Mouse (Mus musculus): ENCODE measurements at regions not wholly inside any gene's neighbourhood (a gene's known extent, or its start where the extent isn't known, plus 50 kb on each side); places are given as distances from the start of the nearest gene placed in this dataset.

DNA sequence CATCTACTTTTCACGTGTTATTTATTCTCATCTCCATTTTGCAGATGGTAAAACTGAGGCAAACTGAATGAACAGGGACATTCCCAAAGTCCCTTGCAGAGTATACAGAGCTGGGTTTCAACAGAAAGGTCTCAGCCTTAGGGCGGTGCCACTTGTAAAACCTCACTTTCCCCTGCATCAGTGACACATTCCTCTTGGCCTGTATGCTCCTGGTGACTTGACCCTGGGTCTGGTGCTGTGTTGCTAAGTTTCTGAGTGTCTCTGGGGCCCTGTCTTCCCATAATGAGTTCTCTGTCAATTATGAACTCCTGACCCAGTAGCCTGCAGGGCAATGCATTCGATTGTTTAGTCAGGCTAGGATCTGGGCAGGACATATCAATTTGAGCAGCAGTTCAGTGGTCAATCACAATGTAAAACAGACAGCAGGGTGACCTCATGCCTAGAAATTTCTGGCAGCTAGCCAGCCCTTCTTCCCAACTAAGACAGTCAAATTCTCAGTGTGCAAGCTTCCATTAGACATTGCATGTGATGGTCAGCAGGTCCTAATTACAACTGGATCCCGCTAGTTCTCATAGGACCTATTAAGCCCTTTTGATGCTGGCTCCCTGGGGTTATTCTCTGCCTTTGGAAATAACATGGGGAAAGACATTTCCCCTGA lies 863.5 kb upstream of the Lrrc6 start:
- no peak for DNase-seq

DNA sequence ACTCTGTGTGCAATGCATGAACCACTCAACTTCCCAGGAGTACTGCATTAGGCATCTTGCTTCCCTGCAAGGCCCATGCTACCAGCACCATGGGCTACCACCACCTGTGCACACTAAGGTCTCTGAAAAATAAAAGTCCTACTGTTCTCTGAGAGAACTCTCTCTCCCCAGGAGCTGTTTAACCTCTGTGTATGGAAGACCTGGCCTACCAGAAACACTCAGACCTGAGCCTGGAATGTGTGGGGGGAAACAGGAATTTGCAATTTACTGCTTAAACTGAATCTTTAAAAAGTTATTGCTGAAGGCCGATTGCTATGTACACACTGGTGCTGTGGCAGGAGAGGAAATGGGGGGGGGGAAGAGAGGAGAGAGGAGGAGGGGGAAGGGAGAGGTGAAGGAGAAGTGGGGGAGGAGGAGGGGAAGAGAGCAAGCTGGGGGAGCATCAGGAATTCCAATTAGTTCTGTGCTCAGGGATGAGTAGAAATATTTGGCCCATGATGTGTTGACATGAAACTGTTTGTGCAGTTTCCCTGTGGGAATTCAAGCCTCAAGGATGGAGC lies 860.4 kb upstream of the Lrrc6 start:
- DNase-seq = no peak

DNA sequence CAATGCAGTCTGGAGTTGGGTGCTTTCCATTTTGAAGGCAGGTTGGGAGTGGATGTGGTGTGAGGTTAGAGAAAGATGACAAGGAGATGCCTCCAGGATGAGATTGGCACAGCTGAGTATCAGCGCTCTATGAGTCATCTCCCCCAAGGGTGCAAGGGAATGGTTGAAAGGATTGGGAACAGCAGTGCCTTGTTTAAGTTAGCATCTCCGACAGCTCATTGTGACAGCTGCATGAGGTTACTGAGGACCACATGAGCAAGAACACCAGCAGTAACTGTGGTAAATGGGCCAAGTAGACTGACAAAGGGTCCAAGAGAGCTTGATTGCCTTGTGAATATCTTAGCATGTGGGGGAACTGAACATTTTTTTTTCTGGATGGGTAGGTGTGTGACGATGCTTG lies 857.2 kb upstream of the Lrrc6 start:
- no peak for DNase-seq

DNA sequence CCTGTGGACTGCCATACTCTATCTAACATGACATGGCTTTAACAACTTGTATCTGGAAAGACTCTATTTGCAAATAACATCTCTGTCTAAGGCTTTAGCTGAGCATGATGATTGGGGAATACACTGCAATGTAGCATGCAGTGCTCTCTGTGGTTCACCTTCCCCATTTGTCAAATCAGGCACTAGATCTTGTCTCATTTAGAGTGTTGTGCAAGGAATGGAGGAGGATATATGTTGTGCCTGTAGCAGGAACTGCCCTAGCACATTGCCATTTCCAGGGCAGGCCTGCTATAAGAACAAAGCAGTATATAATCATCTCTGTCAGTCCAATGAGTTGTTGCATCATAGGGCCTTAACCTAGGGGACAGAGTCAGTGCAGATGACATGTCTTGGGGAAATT lies 854.6 kb upstream of the Lrrc6 start:
- DNase-seq = no peak

DNA sequence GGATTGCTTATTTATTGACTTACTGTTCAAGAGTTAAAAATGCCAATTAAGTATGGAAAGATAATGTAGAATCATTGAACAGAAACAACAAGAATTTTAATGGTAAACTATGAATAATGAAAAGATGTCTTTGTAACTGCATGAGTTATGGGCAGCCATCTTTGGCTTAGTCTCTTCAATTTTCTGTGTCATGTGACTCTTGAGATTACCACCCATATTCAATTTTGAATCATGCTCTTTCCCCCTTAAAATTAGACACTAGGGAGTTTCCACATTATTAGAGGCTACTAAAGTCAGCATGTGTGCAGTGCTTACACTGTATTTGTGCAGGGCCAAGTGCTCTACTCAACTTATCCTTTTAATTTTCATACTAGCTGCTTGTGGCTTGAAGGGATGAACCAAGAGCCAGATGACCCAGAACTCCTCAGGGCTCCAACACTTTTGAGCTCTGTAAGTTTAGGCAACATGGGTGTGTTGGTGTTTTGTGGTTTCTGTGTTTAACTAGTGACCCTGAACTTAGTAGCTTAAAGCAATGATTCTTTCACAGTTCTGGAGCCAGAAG lies 854.0 kb upstream of the Lrrc6 start:
- no peak for DNase-seq

DNA sequence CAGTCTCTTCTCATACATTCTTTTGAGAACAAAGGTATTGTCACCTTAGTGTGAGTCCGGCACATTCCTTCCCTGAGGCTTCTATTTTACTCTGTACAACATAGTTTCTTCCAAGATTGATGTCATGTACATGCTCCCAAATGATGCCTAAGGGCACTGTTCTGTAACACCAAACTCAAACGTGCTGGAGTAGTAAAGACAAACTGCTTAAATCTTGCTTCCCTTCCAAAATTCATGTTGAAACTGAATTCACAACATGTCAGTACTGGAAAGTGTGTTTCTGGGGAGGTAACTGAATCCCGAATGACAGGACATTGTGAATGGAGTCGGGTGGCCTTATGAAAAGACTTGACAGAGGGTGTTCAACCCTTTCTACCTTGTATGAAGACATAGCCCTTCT lies 848.8 kb upstream of the Lrrc6 start:
- no peak for DNase-seq

DNA sequence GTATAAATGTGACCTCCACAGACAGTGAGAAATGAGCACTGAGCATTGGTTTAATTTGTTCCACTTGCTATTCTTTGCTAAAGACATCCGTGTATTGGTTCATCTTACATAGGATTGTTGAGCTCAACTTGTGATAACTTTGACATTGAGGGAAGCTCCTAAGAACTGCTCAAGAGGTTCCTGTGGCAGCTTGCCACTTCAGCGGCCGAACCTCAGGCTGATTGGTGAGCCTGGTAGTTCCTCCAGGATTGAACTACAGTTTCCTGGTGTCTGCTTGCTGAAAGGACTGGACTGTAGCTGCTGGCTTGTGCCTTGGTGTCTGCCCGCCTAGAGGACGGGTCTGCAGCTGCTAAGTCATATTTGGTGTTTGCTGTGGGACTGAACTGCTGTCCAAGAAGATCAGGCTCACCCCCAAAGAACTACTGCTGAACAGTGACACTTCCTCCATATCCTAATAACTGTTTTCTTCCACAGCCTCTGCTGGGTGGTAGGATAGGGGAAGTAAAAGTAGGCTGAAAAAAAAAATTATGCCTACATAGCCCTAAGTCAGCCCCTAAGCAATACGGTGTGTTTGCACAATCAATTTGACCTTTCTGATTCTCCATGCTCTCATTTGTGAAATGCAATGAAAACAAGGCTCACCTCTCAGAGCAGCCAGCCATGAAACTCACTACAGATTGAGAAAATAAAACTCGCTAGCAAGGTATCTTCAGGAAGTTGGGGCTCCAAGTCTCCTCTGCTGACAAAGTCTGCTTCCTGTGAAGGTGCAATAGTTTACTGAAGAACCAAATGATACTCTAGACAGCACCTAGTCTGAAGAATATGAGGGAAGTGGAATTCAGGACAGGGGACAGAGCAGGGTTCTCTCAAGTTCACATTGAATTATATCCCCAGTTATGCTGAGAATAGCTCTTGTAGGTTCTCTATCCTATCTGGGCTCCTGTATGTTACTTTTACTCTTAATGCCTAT lies 844.8 kb upstream of the Lrrc6 start:
- no peak for DNase-seq

DNA sequence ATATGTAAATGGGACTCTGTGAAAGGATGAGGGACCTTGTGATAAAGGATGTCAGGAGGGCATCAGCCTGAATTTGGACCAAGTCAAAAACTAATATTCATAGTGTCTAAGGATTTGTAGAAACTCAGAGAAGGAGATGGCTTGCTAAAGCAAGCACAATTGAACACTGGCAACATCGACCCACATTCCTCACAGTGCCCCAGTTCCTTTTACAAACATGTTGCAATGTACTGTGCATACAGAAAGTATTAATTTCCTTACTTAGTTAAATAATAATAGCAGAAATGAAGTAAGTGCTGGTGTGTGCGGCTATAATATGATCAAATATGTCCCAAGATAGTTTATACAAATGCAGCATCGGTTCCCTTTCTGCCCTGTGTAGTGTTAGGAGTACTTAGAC lies 841.3 kb upstream of the Lrrc6 start:
- no peak for DNase-seq

DNA sequence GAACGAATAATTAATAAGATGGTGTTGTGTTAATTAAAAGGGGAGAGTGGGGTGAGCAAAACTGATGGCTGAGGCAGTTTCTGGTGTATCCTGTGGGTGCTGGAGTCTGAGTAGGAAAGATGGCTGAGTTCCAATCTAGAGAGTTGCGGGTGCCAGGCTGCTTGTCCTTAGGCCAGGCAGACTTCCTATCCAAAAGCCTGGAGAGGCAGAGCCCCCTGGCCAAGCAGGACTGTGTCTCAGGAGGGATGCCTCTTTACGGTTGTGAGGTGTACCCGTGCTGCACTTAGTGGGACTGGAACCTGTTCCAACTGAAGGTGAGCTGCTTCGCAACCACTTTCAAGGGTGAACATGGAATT lies 836.3 kb upstream of the Lrrc6 start:
- DNase-seq = no peak

DNA sequence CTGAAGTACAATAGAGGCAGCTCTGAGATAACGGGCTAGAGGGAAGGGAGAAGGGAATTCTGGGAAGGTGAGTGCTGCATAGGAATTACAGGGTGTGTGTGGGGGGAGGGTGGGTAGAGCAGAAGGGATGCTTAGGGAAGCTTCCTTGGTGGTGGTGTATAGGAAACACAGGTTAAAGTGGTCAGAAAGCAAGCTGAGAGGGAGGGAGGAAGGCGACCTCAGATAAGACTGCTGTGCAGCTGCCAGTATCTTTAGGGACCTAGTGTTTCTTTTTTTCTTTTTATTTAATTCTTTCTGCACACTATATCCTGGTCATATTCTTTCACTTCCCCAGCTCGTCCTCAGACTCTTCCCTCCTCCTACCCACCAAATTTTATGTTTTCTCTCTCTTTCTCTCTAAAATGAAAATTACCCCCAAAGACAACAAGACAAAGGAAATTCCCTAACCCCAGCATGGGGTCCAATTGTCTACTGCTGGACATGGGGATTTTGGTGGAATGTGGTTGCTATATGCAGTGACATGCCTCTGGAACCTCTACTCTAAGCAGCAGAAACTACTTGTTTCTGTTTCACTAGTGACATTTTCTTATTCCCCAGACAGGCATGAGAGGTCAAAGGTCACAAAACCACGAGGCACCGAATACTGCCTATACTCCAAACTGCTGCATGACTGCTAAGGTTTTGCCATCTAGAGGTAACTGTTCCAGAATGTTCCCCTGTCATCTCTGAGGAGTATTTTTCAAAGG lies 835.8 kb upstream of the Lrrc6 start:
- DNase-seq = no peak

DNA sequence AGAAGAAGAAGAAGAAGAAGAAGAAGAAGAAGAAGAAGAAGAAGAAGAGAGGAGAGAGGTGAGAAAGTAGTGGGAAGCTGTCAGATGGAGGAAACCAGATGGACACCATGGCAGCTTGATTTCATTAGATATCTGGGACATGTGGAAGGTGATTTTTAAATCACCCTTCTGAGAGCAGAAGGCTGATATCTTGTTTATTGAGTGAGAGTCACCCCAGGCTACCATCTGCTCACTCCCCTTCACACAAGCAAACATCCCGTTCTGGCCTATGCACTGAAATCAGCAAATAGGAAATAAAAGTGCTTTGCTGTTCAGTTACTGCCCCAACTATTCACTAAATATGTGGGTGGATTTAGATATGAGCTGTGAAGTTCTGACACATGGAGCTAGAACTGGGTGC lies 831.8 kb upstream of the Lrrc6 start:
- DNase-seq = no peak

DNA sequence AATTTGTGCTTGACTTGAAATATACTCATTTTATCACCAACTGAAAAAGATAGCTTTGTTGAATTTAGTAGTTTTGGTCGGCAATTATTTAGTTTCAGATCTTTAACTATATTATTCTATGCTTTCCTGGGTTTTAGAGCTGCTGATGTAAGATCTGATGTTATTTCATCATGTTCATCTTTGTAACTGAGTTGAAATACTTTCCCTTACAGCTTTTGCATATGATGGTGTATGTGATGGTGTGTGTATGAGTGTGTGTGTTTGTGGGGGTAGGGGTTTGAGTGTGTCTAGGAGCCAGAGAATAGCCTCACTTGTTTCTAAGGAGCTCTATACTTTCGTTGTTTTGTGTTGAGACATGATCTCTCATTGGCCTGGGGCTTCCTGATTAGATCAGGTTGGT lies 819.6 kb upstream of the Lrrc6 start:
- DNase-seq = no peak

DNA sequence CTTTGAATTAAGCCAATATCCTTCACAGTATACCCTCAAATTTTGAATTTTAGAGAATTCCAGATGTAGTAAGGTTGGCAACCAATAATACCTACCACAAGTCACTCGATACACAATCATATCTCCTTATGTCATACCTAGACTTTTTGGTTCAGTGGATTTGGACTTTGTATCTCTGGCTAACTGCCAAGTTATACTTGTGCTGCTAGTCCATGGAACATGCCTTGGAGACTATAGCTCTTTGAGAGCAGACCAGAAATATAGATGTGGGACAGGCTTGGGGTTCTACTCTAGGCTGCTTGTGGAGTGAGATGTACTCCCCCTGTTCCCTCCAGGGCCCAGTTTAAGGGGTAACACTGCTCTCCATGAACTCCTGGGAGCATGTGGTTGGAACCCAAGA lies 814.5 kb upstream of the Lrrc6 start:
- DNase-seq = no peak

DNA sequence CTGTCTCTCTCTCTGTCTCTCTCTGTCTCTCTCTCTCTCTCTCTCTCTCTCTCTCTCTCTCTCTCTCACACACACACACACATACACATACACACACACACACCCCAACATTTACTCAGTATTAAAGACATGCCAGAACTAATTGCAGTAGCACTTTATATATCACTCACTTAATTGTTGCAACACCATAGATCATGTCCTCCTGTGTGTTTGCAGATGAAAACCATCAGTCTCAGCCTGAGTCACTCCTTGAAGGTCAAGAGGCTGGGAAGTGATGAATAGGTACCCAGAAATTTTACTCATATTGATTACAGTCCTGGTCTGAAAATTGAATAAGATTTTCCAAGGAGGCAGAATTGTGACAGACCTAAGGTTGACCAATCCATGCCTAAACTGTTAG lies 812.9 kb upstream of the Lrrc6 start:
- no peak for DNase-seq

DNA sequence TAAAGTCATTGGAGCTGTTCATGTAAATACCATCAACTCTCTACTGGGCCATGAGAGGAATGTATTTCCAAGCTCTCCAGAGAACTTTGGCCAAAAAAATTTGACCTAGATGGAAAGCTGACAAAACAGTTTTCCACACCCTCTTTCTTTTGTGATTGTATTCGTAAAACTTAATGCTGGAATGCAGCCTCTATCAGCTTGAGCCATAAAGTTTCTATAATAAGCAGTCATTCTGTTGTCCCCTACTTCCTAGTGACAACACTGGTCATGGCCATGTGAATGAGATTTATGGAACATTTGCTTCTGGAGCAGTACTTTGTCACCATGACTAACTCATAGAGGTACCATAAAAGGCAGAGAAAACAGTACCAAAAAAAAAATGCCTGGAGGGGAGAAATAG lies 805.0 kb upstream of the Lrrc6 start:
- no peak for DNase-seq

DNA sequence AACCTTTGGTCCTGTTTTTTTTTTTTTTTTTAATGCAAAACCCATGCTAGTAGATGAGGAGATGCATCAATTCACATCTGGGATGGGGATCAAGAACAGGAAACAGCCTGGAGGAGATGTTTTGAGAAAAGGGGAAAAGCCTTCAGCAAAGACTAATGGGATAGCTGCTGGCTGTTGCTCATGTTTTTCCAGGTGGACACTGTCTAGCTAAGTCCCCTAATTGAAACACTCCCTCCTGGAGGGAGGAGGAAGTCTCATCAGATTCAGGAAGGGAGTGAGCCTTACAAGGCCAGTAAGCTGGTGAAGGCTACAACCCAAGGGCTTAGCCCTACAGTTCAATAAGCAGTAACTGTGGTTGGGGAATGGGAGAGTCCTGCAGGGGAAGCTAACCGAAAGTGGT lies 803.1 kb upstream of the Lrrc6 start:
- DNase-seq = no peak

DNA sequence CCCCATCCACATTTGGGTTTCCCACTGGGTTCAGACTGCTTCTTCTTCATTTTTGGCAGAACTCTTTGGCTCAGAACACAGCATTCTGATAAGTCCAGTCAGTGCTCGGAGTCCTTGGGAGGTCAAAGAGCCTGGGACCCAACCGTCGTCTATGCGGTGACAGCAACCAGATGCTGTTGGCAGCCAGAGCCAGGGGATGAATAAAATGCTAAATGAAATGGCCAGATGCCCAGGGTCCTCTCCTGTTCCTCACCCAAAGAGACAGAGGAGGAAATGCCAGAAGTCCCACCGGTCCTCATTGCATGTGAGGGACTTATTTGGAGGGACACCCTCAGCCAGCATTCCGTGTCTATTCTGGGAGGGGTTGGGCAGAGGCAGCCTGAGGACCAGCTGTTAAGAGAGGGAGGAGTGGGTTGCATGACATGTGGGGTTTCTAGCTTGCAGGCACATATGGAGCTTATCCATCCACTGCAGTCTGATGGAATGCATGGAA lies 801.2 kb upstream of the Lrrc6 start:
- no peak for DNase-seq

DNA sequence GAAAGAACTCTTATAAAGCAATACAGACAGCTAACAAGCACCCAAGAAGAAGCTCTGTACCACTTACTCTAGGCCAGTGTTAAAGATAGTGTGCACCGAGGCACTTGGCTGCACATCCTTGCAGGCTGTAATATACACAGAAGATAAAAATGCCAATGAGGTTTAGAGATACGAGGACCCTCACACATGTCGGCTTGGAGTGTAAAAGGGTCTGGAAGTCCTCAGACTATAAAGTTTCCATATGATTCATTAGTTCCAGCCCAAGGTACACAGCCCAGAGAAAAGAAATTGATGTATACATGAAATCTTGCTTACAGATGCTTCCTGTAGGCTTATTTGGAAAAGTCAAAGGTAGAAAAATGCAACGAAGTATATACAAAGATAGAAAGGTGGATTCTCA lies 800.3 kb upstream of the Lrrc6 start:
- no peak for DNase-seq

DNA sequence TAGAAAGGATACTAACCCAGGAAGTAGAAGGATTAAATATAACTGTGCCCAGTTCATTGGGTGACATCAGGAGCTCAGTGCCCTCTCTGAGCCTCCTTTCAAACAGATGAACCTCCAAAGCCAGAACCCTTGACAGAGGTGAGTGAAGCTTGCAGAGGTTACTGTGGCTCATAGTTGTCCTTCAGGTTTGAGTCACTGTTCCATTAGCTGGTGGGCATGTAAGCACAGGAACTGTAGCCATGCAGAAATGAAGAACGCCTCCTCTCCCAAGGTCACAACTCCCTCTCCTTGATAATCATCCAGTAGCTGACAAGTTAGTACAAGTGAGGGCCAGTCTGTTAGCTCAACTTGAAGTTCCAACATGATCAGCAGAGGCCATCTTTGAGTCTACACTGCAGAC lies 794.1 kb upstream of the Lrrc6 start:
- DNase-seq = no peak

DNA sequence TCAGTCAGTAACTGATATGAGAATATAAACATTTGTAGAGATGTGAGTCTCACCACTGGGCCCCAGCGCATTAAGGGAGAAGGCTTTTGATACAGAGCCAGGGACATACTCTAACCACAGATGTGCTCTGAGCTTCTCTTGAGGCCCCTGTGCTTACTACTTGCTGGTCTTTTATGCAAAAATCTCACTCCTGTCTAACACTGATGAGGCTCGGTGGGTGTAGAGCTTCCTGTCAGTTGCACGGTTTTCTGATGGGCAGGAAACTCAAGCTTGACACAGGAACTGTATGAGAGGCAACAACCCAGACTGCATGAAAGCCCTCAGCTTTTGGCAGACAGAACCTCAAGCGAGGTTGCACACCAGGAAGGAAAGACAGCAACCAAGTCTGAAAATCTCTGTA lies 789.0 kb upstream of the Lrrc6 start:
- DNase-seq = no peak

DNA sequence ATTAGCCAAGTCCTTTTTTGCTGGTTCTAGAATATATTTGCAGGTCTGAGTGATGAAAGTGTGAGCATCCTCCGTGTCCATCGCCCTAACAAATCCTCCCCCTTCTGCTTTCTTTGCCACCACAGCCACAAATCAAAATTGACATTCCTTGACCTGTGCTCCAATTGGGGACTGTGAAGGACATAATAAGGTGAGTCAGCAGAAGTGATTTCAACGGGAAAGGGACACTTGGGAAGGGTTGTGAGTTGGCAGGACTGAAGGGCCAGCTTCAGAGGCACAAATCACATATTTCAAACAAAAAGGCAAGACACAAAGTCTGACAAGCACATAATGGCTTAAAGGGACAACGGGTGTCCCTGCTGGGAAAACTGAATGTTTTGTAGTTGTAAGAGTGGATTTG lies 784.2 kb upstream of the Lrrc6 start:
- no peak for DNase-seq

DNA sequence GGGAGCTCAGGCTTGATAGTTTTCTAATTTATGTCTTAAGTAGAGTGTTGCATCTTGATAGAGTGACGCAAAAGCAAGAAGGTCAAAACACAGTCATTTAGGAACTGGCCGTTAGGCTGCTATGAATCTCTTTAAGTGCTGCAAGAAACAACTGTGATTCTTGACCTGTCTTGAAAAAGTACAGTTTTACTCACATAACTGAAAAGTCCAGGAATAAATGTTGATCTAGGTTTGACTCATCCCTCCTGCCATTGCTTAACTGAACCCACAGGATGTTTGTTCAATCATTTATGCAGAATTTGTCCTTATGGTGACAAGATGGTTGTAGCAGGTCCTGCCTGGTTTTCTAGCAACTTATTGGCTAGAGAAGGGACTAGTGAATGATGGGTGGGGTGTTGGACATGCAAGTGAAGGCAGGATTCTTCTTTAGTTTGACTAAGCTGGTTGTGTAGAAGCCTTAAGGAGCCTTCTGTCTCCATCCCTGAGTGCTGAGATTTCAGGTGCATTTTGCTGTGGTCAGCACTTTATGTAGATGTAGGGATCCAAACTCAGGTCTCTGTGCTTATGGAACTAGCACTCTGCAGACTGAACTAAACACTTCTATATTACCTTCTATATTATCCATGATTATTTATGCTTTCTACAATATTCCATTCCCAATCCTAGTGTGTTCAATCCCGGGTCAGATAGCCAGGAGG lies 782.7 kb upstream of the Lrrc6 start:
- no peak for DNase-seq
